Mouse (Mus musculus): ENCODE measurements at regions not wholly inside any gene's neighbourhood (a gene's known extent, or its start where the extent isn't known, plus 50 kb on each side); places are given as distances from the start of the nearest gene placed in this dataset.

DNA sequence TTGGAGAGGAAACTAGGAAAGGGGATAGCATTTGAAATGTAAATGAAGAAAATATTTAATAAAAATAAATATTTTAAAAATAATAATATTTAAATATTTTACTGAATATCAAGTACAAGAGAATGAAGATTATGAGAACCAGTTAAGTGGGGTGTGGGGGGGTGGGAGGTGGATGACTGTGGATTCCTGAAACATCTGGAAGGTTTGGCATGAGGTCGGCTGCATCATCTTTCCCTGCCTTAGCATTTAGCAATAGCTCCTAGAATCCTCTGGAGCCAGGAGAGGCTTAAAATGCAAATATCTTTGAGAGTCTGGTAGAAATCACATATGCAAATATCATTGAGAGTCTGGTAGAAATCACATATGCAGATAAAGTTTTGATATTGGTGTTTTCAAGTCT lies 103.3 kb upstream of the Gm5148 start:
- TF ChIP-seq CTCF (IDR thresholded peaks at IDR 0.05; ENCODE audit: low read depth) (no peak), EP300 (IDR thresholded peaks at IDR 0.05; ENCODE audit: low read depth) (no peak)
